Mouse (Mus musculus) layer of hippocampus, adult 2 months (tissue): Measurements from ENCODE around the gene Tnks1bp1. TPM values are rescaled to one million over a fixed set of nuclear protein-coding genes. Genes with fewer than 3 reads are reported as not detected.

Experiments
- DNase-seq, 2 experiments: peaks; one replicate each; pipeline ENCODE4 v3.0.0; 2022; ENCODE audit warnings: low spot score in 2 of 2
- H3K27ac ChIP-seq: fragments of 200-600 bp; 2 replicates; pipeline ENCODE4 v1.8.1; 2022
- H3K4me3 ChIP-seq: fragments of 200-600 bp; 2 replicates; pipeline ENCODE4 v1.8.1; 2022; ENCODE audit warnings: mild to moderate bottlenecking
- CTCF ChIP-seq: fragments of 200-600 bp; conservative IDR thresholded peaks from 2 replicates; pipeline ENCODE4 v1.8.1; 2022; ENCODE audit warnings: antibody characterized with exemption, mild to moderate bottlenecking, moderate library complexity
- total RNA-seq, 2 experiments: library from RNA; stranded (reverse); gene quantifications; 2 replicates each; pipeline ENCODE4 v1.2.3; 2021

The Tnks1bp1 gene
- total RNA-seq, 2 experiments from 2014 or later = 166 to 182 TPM

DNA sequence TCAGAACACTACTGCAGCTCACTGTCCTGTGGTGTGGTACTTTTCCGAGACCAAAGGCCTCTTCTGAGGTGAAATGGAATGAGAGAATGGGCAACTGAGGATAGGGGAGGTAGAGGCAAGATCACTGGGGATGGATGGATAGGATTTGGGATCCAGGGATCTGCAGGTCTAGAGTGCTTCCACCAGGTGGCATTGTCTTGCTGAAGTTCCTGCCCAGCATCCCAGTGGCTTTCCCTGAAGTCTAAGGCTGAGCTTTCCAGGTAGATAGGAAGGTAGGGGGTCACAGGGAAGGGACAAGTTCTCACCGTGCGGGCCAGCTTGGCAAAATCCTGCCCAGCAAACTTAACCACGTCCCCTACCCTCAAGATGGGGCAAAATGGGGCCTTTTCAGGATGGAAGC lies 25.8 kb upstream of the Tnks1bp1 start:
- peak in 1 of 2 experiments; percentile 43 for DNase-seq
- H3K27ac ChIP-seq = no peak overlapping the region
- H3K4me3 ChIP-seq = no peak overlapping the region
- TF ChIP-seq CTCF = peak; percentile 83

DNA sequence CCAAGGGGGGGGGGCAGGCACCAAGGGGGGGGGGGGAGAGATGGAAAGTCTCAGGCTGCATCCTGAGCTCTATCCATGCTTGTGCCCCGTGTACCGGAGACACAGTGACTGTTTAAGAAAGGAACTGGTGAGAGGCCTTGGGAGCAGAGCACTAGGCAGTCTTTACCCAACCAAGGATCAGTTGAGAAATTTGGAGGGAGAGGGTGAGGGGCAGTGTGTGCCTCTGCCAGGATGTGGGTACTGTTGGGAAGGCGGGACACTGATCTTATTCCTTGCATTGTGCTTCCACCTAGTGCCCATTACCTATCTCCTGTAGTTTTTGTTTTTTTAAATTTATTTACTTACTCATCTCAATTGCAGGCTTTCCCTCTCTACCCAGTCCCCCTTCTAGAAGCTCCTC lies 21.6 kb upstream of the Tnks1bp1 start:
- TF ChIP-seq CTCF = 0 out of 2 replicates have a peak, but pooled peaks have one; percentile 17
- no peak overlapping the region for H3K4me3 ChIP-seq
- DNase-seq = no peak
- H3K27ac ChIP-seq = no peak overlapping the region

DNA sequence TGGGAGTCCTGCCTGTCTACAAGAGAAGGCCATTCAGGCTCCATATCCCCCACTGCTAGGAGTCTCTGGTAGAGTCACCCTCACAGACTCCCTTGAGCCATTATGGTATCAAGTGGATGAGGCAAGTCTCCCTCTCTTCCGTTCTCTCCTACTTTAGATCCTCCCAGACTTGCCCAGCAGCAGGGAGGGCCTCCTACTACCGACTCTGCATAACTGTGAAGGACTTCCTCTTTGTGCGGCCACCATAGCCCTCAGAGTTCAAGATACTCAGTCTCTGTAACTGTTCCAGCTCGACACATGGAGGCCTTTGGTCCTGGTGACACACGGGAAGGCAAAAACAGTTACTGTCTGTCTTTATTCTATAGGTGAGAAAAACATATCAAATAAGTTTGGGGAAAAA lies 20.5 kb upstream of the Tnks1bp1 start:
- Histone ChIP-seq H3K4me3 (no peak overlapping the region), H3K27ac (no peak overlapping the region)
- TF ChIP-seq CTCF = no peak
- no peak for DNase-seq

DNA sequence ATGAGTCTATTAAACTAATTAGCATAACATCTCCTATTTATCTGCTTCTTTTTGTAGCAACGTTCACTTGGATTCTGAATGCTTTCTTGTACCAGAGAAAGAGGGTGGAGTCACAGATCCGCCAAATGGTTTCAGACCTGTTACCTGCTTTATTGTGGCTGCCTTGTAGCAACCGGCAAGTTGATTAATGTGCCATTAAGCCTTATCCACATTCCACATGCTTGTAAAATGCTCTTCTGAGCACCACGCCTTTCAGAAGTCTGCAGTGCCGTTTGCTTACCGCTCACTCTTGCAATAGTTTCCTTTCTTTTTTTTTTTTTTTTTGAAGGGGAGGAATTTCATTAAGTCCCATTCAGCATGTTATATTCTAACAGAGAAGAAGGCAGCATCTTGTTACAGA lies 17.9 kb upstream of the Tnks1bp1 start:
- no peak for DNase-seq
- no peak for TF ChIP-seq CTCF
- H3K27ac ChIP-seq = no peak overlapping the region
- no peak overlapping the region for H3K4me3 ChIP-seq

- Histone ChIP-seq H3K27ac (no peak overlapping the region), H3K4me3 (no peak overlapping the region)
- DNase-seq = no peak
- no peak for TF ChIP-seq CTCF
Measured at GRCm38 (mm10) chr2:85030989-85031388, 16.8 kb upstream of the Tnks1bp1 start.

DNA sequence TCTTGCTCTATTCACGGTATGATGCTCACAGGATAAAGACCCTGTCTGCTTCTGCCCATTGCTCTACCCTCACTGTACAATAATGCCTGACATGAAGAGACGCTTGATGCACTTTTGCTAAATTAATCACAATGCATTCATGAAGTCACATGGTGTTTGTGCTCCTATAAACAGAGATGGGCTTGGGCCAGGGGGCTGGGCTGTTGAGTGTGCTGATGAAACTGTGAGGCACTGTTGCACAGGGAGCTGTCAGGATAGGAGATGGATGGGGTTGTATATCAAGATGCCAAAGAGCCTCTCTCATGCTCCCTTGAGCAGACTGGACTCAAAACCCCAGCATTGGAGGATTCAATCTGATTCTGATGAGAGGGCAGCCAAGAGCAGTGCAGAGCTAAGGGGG lies 14.7 kb upstream of the Tnks1bp1 start:
- TF ChIP-seq CTCF = no peak
- H3K4me3 ChIP-seq = no peak overlapping the region
- no peak for DNase-seq
- H3K27ac ChIP-seq = no peak overlapping the region

- Histone ChIP-seq H3K4me3 (no peak overlapping the region), H3K27ac (no peak overlapping the region)
- no peak for DNase-seq
- no peak for TF ChIP-seq CTCF
Measured at GRCm38 (mm10) chr2:85034169-85034568, 13.7 kb upstream of the Tnks1bp1 start.

DNA sequence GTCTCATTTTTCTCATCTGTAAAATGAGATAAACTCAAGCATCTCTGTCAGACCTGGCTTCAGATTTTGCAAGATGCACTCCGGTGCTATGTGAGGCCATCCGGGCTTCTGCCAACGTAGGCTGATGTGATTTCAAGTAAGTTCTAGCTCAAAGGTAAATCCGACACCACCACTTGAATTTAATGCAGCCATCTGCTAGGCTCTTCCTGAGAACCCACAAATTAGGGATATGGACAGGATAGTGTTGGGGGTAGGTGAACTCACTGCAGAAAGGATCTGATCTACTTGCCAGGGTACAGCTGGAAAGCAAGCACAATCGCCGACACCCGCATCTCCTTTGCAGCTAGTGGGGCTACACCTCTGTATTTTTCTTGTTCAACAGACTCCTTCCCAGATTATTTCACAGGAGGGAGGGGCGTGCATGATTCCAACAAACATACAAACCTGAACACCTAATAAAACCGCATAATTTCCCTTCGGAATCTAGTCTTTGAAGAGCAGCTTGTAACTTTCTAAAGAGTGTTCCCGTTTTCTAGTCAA lies 11.2 kb upstream of the Tnks1bp1 start:
- DNase-seq = no peak
- Histone ChIP-seq H3K27ac (peak overlapping the region; percentile 96), H3K4me3 (peak overlapping the region; percentile 85)
- TF ChIP-seq CTCF = no peak

- peak; percentile 37 for TF ChIP-seq CTCF
- Histone ChIP-seq H3K27ac (peak within 1 kb of the TSS; percentile 96), H3K4me3 (peak within 1 kb of the TSS; percentile 85)
- peak; percentile 90 to 94 for DNase-seq
Measured at GRCm38 (mm10) chr2:85037047-85038026, 10.5 kb upstream of the Tnks1bp1 start, which contains the start of the genes Ssrp1 and P2rx3. Gene Ssrp1, plus strand, starts transcription at chr2:85037234. Gene P2rx3, minus strand, starts transcription at chr2:85037462.

DNA sequence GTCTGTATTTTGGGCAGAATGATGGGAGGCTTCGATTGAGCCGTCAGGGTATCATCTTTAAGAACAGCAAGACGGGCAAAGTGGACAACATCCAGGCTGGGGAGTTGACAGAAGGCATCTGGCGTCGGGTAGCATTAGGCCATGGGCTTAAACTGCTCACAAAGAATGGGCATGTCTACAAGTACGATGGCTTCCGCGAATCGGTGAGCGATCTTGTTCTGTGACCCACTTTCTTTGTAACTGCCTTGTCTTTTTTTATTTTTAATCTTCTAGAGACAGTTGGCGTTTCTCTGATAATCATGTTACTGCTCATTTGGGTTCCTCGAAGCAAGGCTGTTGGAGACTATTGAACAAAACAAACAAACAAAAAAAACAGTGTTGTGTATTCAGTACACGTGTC lies 9.5 kb upstream of the Tnks1bp1 start:
- Histone ChIP-seq H3K27ac (peak overlapping the region; percentile 96; the same call in 1 of the 2 replicates), H3K4me3 (peak overlapping the region; percentile 85)
- no peak for DNase-seq
- TF ChIP-seq CTCF = no peak

DNA sequence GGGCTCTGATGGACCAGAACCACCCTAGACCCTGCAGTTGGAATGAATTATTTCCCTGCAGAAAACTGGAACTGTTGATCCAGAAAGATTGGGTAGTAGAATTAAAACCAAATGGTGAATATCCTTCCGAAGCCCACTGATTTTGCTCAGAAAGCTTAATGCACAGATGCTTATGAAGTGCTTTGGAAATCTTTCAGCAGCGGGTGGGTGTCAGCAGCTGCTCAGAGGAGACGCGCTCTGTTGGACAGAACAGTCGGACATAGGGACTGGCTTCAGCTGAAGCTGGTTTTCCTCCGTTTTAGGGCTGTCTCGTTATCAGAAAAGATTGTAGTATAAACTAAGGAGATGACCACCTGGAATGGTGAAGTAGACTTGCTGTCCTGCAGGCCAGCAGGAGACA lies 4.2 kb upstream of the Tnks1bp1 start:
- no peak overlapping the region for H3K4me3 ChIP-seq
- no peak for TF ChIP-seq CTCF
- no peak for DNase-seq
- peak overlapping the region; percentile 80 for H3K27ac ChIP-seq

- no peak overlapping the region for H3K27ac ChIP-seq
- no peak for TF ChIP-seq CTCF
- no peak overlapping the region for H3K4me3 ChIP-seq
- DNase-seq = no peak
Measured at GRCm38 (mm10) chr2:85046222-85046621, 1.6 kb upstream of the Tnks1bp1 start.

GRCm38 (mm10) chr2:85047081-85047480 lies 741 bp upstream of the Tnks1bp1 start:
- no peak for DNase-seq
- TF ChIP-seq CTCF = no peak
- peak overlapping the region; percentile 94 for H3K27ac ChIP-seq
- peak overlapping the region; percentile 75 for H3K4me3 ChIP-seq
